Mouse (Mus musculus) kidney, postnatal 36 days (tissue): Measurements from ENCODE around the gene Gse1.

Source experiments
- DNase-seq, 2 experiments: peaks; one replicate each; pipeline ENCODE4 v3.0.0; 2021 to 2022; ENCODE audit warnings: mixed read lengths in 2 of 2

The Gse1 gene

GRCm38 (mm10) chr8:120520707-120521590 is 292.7 kb downstream of the Gse1 start:
- DNase-seq: no peak

GRCm38 (mm10) chr8:120521591-120521965 is 293.3 kb downstream of the Gse1 start:
- no peak for DNase-seq

- DNase-seq: no peak
These were observed 295.4 kb downstream of the Gse1 start for GRCm38 (mm10) chr8:120523641-120524040.

- no peak for DNase-seq
These were observed 296.9 kb downstream of the Gse1 start for GRCm38 (mm10) chr8:120525135-120525534.

GRCm38 (mm10) chr8:120525832-120526231 is 297.6 kb downstream of the Gse1 start:
- DNase-seq: no peak

GRCm38 (mm10) chr8:120526577-120526976 is 298.3 kb downstream of the Gse1 start:
- no peak for DNase-seq

GRCm38 (mm10) chr8:120528332-120528731 is 300.1 kb downstream of the Gse1 start:
- no peak for DNase-seq

GRCm38 (mm10) chr8:120529226-120529625 is 301.0 kb downstream of the Gse1 start:
- DNase-seq: peak; percentile 56 to 63

GRCm38 (mm10) chr8:120530954-120531656 is 302.8 kb downstream of the Gse1 start:
- DNase-seq: no peak

- DNase-seq: no peak
These were observed 303.7 kb downstream of the Gse1 start for GRCm38 (mm10) chr8:120531775-120532516.

GRCm38 (mm10) chr8:120532517-120533215 is 304.4 kb downstream of the Gse1 start:
- no peak for DNase-seq

GRCm38 (mm10) chr8:120533380-120533779 is 305.1 kb downstream of the Gse1 start:
- no peak for DNase-seq

- DNase-seq: no peak
These were observed 305.8 kb downstream of the Gse1 start for GRCm38 (mm10) chr8:120534080-120534479.

- peak; percentile 89 to 90 for DNase-seq
These were observed 306.5 kb downstream of the Gse1 start for GRCm38 (mm10) chr8:120534504-120535368.

- DNase-seq: peak; percentile 45 to 67
These were observed 307.4 kb downstream of the Gse1 start for GRCm38 (mm10) chr8:120535452-120536305.

- peak in 1 of 2 experiments; percentile 49 for DNase-seq
These were observed 308.3 kb downstream of the Gse1 start for GRCm38 (mm10) chr8:120536306-120537206.

GRCm38 (mm10) chr8:120537207-120537817 is 309.1 kb downstream of the Gse1 start:
- peak; percentile 90 for DNase-seq

- peak; percentile 79 to 81 for DNase-seq
These were observed 309.7 kb downstream of the Gse1 start for GRCm38 (mm10) chr8:120537818-120538396.
